Mouse (Mus musculus) CH12.LX (cell line): ENCODE results near the gene Anapc10.

Source experiments
- CTCF ChIP-seq, 2 experiments: IDR thresholded peaks in 1 of 2; conservative IDR thresholded peaks in 1 of 2; 2 replicates each; pipeline ENCODE4 v1.5.1; 2011 to 2012; ENCODE audit warnings: low read depth in 2 of 2, low read length in 2 of 2, improper control_type of control experiment in 1 of 2, inconsistent platforms in 1 of 2, mild to moderate bottlenecking in 1 of 2, moderate library complexity in 1 of 2
- EP300 ChIP-seq: IDR thresholded peaks from 2 replicates; pipeline ENCODE4 v1.6.1; 2011; ENCODE audit warnings: low read length, improper control_type of control experiment
- MAFK ChIP-seq: IDR thresholded peaks from 2 replicates; pipeline ENCODE4 v1.6.1; 2011; ENCODE audit warnings: low read length, improper control_type of control experiment; ENCODE audit not compliant: insufficient replicate concordance
- MXI1 ChIP-seq: IDR thresholded peaks from 2 replicates; pipeline ENCODE4 v1.6.1; 2011; ENCODE audit warnings: mild to moderate bottlenecking, low read depth, low read length, improper control_type of control experiment
- ZC3H11A ChIP-seq: IDR thresholded peaks from 2 replicates; pipeline ENCODE4 v1.6.1; 2012; ENCODE audit warnings: low read depth, mild to moderate bottlenecking, inconsistent platforms, low read length, improper control_type of control experiment

DNA sequence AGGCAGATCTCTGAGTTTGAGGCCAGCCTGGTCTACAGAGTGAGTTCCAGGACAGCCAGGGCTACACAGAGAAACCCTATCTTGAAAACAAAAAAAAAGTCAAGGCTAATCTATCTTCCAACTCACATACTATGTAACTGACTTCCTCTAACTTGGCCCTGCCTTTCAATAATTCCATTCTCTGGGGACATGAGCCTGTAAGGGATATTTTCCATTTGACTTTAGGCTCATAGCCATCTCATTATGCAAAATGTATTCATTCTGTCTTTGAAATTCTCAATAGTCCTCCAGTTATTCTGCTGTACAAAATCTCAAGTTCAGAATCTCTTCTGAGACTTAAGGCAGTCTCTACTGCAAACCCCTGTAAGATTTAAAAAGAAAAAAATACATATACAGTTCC, 9.9 kb downstream of the Anapc10 start:
- TF ChIP-seq CTCF (conservative IDR thresholded peaks at IDR 0.05 in 1 of 2, IDR thresholded peaks at IDR 0.05 in 1 of 2; ENCODE audit: low read depth in 2 of 2, low read length in 2 of 2): no peak
- TF ChIP-seq MXI1: 0 out of 2 replicates have a peak, but pooled peaks have one; percentile 22
- peak; percentile 72 for TF ChIP-seq EP300
- no peak for TF ChIP-seq ZC3H11A
- TF ChIP-seq MAFK: no peak
